Comparison of ENCODE assay signal across 8 mouse cellular contexts in the genomic region with DNA sequence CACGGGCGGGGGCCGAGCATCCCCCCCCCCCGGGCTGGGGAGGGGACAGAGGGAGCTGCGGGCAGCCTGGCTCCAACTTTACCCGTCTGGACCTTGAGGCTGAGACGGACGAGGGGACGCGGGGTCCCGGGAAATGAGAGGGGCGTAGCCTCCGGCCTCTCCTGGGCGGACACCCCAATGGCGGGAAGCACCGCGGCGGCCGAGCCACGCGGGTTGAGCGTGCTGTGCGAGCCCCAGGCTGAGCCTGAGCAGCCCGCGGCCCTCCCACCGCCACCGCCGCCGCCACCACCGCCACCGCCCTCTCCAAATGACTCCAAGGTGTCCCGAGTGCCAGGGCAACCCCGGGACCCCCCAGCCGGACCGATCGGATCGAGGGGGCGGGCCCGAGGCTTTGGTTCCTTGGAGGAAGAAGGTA. TPM values are rescaled to one million over a fixed set of nuclear protein-coding genes. Genes with fewer than 3 reads are reported as not detected.
DNase-seq lines count a peak whose midpoint lies in the region; ATAC-seq and TF ChIP-seq lines count a peak whose summit lies in the region.

No protein-coding gene starts in this region.

- TF ChIP-seq CTCF in gastrocnemius, adult 2 months (IDR thresholded peaks at IDR 0.05) = no peak

- peak overlapping the region; percentile 76 for H3K4me2 ChIP-seq in intestine, embryonic 14.5 days (ENCODE audit: low read length)

- intact Hi-C loops in gastrocnemius, adult 2 months (cut with DNase I) = no loop called here
- intact Hi-C loops in gastrocnemius, postnatal 36 days (cut with DNase I) = no loop called here

- no peak for DNase-seq in gastrocnemius, adult 2 months
- no peak for DNase-seq in gastrocnemius, postnatal 36 days
- DNase-seq in 3T3-L1 (ENCODE audit: low read depth, low spot score) = peak; percentile 31
- peak; percentile 8 for DNase-seq in embryo, embryonic 11.5 days (ENCODE audit: low read depth, low spot score)
- no peak for DNase-seq in intestine, embryonic 14.5 days (ENCODE audit: low spot score)
- DNase-seq in mesoderm, embryonic 11.5 days (ENCODE audit: low read depth, low spot score) = peak; percentile 43
- no peak for DNase-seq in layer of hippocampus, adult 9-11 months
- DNase-seq in gastrocnemius, postnatal 25 days = no peak

- no peaks in the 10 kb centered on the region for H3K9me3 ChIP-seq in intestine, embryonic 14.5 days (ENCODE audit: control insufficient read depth, low read length)

- peak; percentile 83 for ATAC-seq in intestine, embryonic 14.5 days (replicated peaks; ENCODE audit: low FRiP score, low TSS enrichment, low read depth)

- no peaks in the 10 kb centered on the region for H3K27me3 ChIP-seq in intestine, embryonic 14.5 days (replicated peaks; ENCODE audit: control insufficient read depth, insufficient read depth, low read length)

- H3K4me3 ChIP-seq in gastrocnemius, adult 2 months = peak overlapping the region; percentile 90
- H3K4me3 ChIP-seq in intestine, embryonic 14.5 days (ENCODE audit: low read depth, low read length) = peak overlapping the region; percentile 65

- 0% methylated on average over 24 of the region's 39 CpGs for WGBS in intestine, embryonic 14.5 days

- peak overlapping the region; percentile 91 for H3K27ac ChIP-seq in gastrocnemius, adult 2 months
- peak overlapping the region; percentile 73 for H3K27ac ChIP-seq in intestine, embryonic 14.5 days (ENCODE audit: low read depth)

- peaks cover 11% of the 10 kb centered on the region; the same call in 1 of the 2 replicates for H3K4me1 ChIP-seq in intestine, embryonic 14.5 days (replicated peaks; ENCODE audit: control insufficient read depth, insufficient read depth, low read length)

- peaks cover 9% of the 10 kb centered on the region for H3K36me3 ChIP-seq in intestine, embryonic 14.5 days (ENCODE audit: control insufficient read depth, insufficient read depth, low read length)

- peak overlapping the region; percentile 83 for H3K9ac ChIP-seq in intestine, embryonic 14.5 days (ENCODE audit: low read length)

RNA-seq across cellular contexts. Expression of a gene that starts 0.4 kb away (rescaled TPM):
- total RNA-seq in gastrocnemius, adult 2 months (2021) = 10 to 100 TPM in 1 of 2 experiments, 1 to 10 TPM in 1; 8.9 to 12.5 TPM
- total RNA-seq in gastrocnemius, postnatal 36 days (2021) = 1 to 10 TPM; 8.1 to 8.2 TPM
- 57.2 and 62.6 TPM in 2 replicates for polyA plus RNA-seq in intestine, embryonic 14.5 days (2014; fragmentation: Nextera tagmentation; extraction: Ambion mirVana)
- total RNA-seq in gastrocnemius, postnatal 25 days (2021) = 1 to 10 TPM; 9.1 to 9.7 TPM

Comparison
In these comparisons a context has a peak if more than half of its experiments do, and no peak if none do; other contexts are left out.
1. DNase-seq: peak in 3T3-L1 (single experiment), embryo, embryonic 11.5 days (single experiment) and mesoderm, embryonic 11.5 days (single experiment); none in gastrocnemius, adult 2 months (single experiment), gastrocnemius, postnatal 36 days (0 of 2), intestine, embryonic 14.5 days (single experiment), layer of hippocampus, adult 9-11 months (single experiment) and gastrocnemius, postnatal 25 days (single experiment).